Mouse (Mus musculus) cerebellum, adult 2 months (tissue): ENCODE data around the gene Uso1. TPM values are rescaled to one million over a fixed set of nuclear protein-coding genes. Genes with fewer than 3 reads are reported as not detected.

ENCODE experiments used
- DNase-seq, 2 experiments: peaks; one replicate each; pipeline ENCODE4 v3.0.0; 2021
- H3K27ac ChIP-seq: fragments of 200-500 bp; 2 replicates; pipeline ENCODE4 v1.5.1; 2012; ENCODE audit warnings: low read length, control low read depth, inconsistent platforms; ENCODE audit not compliant: insufficient read depth
- H3K27me3 ChIP-seq: fragments of 200-500 bp; 2 replicates; pipeline ENCODE4 v1.6.1; 2012; ENCODE audit warnings: inconsistent platforms, mild to moderate bottlenecking, low read length, moderate library complexity; ENCODE audit not compliant: control insufficient read depth, insufficient read depth
- H3K4me1 ChIP-seq: fragments of 200-500 bp; 2 replicates; pipeline ENCODE4 v1.6.1; 2011; ENCODE audit warnings: low read length; ENCODE audit not compliant: control insufficient read depth, insufficient read depth
- H3K4me3 ChIP-seq: fragments of 200-500 bp; replicated peaks from 2 replicates; pipeline ENCODE3; 2011; ENCODE audit warnings: mild to moderate bottlenecking, low read depth, low read length, control low read depth; ENCODE audit not compliant: insufficient read depth
- CTCF ChIP-seq: fragments of 200-500 bp; IDR thresholded peaks from 2 replicates; pipeline ENCODE4 v1.5.1; 2011; ENCODE audit warnings: low read depth, mild to moderate bottlenecking, control low read depth, low read length, moderate library complexity, borderline replicate concordance; ENCODE audit not compliant: insufficient read depth
- POLR2A ChIP-seq: fragments of 200-500 bp; IDR thresholded peaks from 2 replicates; pipeline ENCODE4 v1.6.1; 2011; ENCODE audit warnings: low read length, control low read depth, borderline replicate concordance; ENCODE audit not compliant: insufficient read depth
- WGBS: fragments of 180-500 bp; shearing (Covaris S2); methylation state at CpG from one replicate; pipeline ENCODE4 v1.1.7; 2018; 5-methylcytosine and 5-hydroxymethylcytosine counted together
- polyA plus RNA-seq: library from polyadenylated mRNA; depleted of rRNA; stranded (reverse); fragments of >200 nt; gene quantifications from 2 replicates; pipeline ENCODE4 v1.2.3, GENCODE M21; 2012

Uso1 gene
- polyA plus RNA-seq, 1 experiment: 59.3 TPM

DNA sequence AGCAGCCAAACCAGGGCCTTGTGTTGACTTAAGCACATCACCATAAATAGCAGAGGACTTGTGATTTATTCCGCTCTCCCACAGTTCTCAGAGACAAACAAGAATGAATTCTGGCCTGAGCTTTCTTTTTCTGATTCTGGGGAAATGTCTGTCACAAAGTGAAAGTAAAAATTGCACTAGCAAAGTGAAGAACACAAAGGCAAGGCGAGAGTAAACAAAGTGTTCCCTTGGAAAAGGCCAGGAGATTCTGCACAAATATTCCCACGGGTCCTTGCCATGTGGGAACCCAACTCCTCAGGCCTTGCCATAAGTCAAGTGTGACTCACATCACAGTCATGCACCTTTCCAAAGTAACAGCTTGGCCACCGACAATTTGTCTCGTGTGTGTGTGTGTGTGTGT, 68.0 kb downstream of the Uso1 start:
- no peak for TF ChIP-seq CTCF
- 86% methylated on average over 5 of the region's 5 CpGs for WGBS
- no peak overlapping the region for H3K4me3 ChIP-seq
- DNase-seq: no peak
- H3K4me1 ChIP-seq: no peaks in the 10 kb centered on the region
- H3K27me3 ChIP-seq: no peaks in the 10 kb centered on the region
- no peak overlapping the region for H3K27ac ChIP-seq

DNA sequence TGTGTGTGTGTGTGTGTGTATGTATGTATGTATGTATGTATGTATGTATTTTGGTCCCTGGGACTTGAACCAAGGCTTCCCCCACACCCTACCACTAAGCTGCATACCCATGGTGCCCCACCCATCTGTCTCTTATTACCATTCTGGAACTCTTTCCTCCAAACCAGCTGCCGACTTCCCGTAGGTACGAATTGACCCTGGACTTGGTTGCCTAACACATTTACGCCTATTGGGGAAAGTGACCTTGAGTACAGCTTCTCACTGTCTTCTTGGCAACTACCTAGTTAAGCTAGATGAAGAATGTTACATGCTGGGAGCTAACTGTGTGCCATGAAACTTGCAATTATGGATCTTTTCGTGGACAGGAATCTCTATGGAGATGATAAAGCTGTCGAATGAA, 68.4 kb downstream of the Uso1 start:
- Histone ChIP-seq H3K27me3 (no peaks in the 10 kb centered on the region), H3K4me1 (no peaks in the 10 kb centered on the region), H3K4me3 (no peak overlapping the region), H3K27ac (no peak overlapping the region)
- WGBS: 71% methylated on average over 6 of the region's 6 CpGs
- DNase-seq: no peak
- TF ChIP-seq POLR2A (no peak), CTCF (no peak)

DNA sequence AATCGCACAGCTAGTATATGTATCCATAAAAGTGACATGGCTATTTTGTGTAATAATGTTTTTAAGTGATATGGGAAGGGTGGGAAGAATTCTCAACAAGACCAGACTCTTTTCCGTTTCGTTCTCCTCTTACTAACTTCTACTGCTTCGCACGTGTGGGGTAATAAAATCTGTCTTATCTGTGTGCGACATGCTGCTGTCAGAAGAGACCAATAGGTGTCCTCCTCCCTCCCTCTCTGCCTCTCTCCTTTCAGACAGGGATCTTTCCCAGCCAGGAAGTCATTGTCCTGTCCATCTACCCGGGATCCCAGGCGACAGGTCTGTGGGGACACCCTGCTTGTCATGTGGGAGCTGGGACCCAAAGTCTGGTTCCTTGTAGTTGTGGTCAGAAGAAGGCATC, 72.5 kb downstream of the Uso1 start:
- WGBS: 79% methylated on average over 8 of the region's 8 CpGs
- H3K4me1 ChIP-seq: no peaks in the 10 kb centered on the region
- no peaks in the 10 kb centered on the region for H3K27me3 ChIP-seq
- H3K4me3 ChIP-seq: no peak overlapping the region
- H3K27ac ChIP-seq: no peak overlapping the region
- TF ChIP-seq CTCF: no peak
- TF ChIP-seq POLR2A: no peak
- DNase-seq: no peak

DNA sequence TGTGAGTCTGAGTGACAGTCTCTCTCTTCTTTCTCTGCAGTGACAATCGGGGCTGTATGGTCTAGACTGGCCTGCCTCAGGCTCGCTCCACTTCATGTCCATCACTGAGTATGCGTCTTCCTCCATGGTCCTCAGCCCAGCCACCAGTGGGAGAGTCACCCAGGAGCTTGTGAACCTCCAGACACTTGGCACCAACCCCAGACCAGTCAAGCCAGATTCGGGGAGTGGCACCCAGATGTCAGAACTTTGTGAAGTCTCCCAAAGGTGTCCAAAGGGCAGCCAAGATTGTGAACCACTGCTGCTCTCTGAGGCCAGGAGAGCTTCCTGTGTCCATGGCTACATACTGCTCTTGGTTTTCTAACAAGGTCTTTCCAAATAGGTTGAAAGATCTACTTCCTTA, 74.5 kb downstream of the Uso1 start:
- WGBS: 61% methylated on average over 4 of the region's 4 CpGs
- no peaks in the 10 kb centered on the region for H3K4me1 ChIP-seq
- TF ChIP-seq CTCF (no peak), POLR2A (no peak)
- H3K4me3 ChIP-seq: no peak overlapping the region
- no peaks in the 10 kb centered on the region for H3K27me3 ChIP-seq
- no peak overlapping the region for H3K27ac ChIP-seq
- no peak for DNase-seq

DNA sequence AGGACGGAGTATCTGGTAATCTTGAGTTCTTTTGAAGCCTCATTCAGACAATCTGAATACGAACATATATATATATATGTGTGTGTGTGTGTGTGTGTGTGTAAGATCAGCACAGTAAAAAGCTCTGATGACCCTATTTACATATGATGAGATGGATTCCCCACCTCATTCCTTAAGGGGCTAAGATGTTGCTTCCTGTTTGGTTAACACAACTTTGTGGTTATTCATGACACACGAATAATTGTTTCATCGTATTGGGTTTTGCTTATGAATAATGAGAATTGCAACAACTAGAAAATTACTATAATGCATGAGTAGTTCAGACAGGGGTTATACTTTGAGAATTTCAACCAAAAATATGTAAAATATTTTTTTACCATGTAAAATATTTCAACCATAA, 77.6 kb downstream of the Uso1 start, which contains the start of gene U90926:
U90926 (minus strand) TSS at position 101 of the 400 bp plus-strand sequence.
- 88% methylated on average over 4 of the region's 4 CpGs for WGBS
- no peak within 1 kb of the TSS for H3K27ac ChIP-seq
- no peak for TF ChIP-seq POLR2A
- no peak for TF ChIP-seq CTCF
- H3K4me1 ChIP-seq: no peaks in the 10 kb centered on the region
- no peak for DNase-seq
- no peaks in the 10 kb centered on the region for H3K27me3 ChIP-seq
- H3K4me3 ChIP-seq: no peak within 1 kb of the TSS

DNA sequence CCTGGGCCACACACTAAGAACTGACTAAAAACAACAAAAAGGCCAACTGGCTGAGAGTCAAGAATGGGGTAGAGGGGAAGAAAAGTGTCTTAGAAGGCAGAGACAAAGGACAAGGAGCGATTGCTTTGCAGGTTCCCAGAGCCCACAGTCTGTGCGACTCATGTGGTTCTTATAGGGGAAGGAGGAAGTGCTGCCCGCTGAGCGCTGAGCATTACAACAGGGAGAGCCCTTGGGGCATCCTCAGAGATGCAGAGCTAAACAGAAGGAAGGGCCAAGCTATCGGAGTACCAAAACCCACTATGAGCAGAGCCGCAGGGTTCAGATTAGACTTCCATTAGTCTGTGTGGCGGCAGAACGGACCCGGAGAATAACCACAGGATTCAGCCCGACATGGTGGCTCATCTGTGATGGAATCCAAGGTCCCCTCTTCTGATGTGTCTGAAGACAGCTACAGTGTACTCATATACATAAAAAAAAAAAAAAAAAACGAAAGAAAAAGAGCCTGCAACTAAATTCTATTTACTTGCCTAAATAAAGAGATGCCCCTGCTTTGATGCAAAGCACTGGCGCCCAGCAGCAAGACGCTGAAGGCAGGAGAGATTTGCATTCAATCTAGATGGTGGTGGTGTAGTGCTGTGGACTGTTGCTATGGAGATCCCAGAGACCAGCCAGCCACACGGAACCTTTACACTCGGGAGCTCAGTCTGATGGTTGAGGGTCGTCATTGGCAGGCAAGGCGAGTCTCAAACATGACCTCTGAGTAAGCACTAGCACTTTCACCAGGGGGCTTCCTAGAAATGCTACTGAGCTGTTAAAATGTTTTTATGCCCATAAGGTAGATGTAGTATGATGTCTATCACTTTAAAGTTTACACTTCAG, 81.4 kb downstream of the Uso1 start:
- H3K27me3 ChIP-seq: no peaks in the 10 kb centered on the region
- WGBS: 39% methylated on average over 17 of the region's 17 CpGs
- 0 out of 2 replicates have a peak, but pooled peaks cover 2% of the 10 kb centered on the region for H3K4me1 ChIP-seq
- DNase-seq: no peak
- H3K4me3 ChIP-seq: no peak overlapping the region
- no peak overlapping the region for H3K27ac ChIP-seq
- TF ChIP-seq CTCF: no peak
- TF ChIP-seq POLR2A: no peak

DNA sequence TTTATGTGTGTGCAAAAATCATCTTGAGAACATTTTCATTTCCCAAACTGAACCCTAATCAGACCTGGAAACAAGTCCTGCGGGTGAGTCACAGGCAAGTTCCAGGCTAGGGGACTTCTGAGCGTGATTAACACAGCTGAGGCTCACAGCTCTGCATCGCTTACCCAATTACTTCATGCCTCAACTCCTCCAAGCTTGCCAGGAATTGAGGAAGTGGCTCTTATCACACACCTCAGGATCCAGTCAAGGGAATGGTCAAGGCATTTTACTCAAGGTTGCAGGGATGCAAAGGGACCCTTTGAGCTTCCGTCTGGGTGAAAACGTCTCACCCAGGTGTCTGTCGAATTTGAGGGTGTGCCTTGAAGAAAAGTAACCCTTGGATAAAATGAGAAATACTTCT, 82.1 kb downstream of the Uso1 start:
- Histone ChIP-seq H3K27me3 (no peaks in the 10 kb centered on the region), H3K4me3 (no peak overlapping the region), H3K27ac (no peak overlapping the region), H3K4me1 (0 out of 2 replicates have a peak, but pooled peaks cover 2% of the 10 kb centered on the region)
- peak in 1 of 2 experiments; percentile 44 for DNase-seq
- no peak for TF ChIP-seq CTCF
- TF ChIP-seq POLR2A: no peak
- WGBS: 46% methylated on average over 6 of the region's 6 CpGs

DNA sequence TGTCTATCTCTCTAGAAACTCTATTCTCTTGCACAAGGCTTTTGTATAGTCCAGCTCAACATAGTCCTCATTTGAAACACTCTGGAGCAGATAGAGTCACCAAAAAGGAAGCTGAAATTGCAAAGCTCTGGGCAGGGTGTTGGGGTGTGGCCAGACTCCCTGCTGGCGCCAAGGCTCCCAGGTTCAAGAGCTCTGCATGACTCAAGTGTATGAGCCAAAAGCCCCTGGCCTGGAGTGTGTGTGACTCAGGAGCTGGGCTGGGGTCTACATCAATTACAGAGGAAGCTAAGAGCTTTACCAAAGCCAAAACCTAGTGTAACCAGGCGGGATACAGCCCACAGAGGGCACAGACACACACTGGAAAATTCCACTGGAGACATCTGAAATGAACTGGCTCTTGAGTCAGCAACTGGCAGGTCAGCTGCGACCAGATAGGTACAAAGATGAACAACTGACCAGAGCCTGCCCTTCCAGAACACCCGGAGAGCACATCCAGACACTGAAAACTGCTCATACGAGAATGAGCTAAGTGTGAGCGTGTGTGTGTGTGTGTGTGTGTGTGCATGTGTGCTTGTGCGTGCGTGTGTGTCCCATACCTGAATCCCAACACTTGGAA, 82.7 kb downstream of the Uso1 start:
- Histone ChIP-seq H3K4me1 (0 out of 2 replicates have a peak, but pooled peaks cover 2% of the 10 kb centered on the region), H3K27me3 (no peaks in the 10 kb centered on the region), H3K4me3 (no peak overlapping the region), H3K27ac (no peak overlapping the region)
- WGBS: 73% methylated on average over 8 of the region's 8 CpGs
- TF ChIP-seq POLR2A (no peak), CTCF (no peak)
- DNase-seq: peak; percentile 29 to 57
